Mouse (Mus musculus): ENCODE measurements around the gene Trappc6a. TPM values are rescaled to one million over a fixed set of nuclear protein-coding genes. Genes with fewer than 3 reads are reported as not detected.
"Not testable (repeated sequence)": the region's sequence is repeated elsewhere in the genome, so short reads cannot be mapped to it uniquely, and the experiment has no call there.

The Trappc6a gene
- polyA plus RNA-seq, 1 experiment from 2014 or later = 51.7 TPM

GRCm38 (mm10) chr7:19506969-19507611 lies 1.1 kb upstream of the Trappc6a start:
- Histone ChIP-seq H3K27ac (replicated peaks; ENCODE audit: low read depth, low read length) (peak overlapping the region; percentile 17; the same call in 1 of the 2 replicates), H3K36me3 (replicated peaks; ENCODE audit: control insufficient read depth, insufficient read depth, low read depth, low read length) (no peaks in the 10 kb centered on the region), H3K4me1 (ENCODE audit: control insufficient read depth, insufficient read depth, low read length) (no peaks in the 10 kb centered on the region; the same call in 1 of the 2 replicates), H3K4me2 (ENCODE audit: low read depth, low read length) (peak overlapping the region; percentile 96), H3K27me3 (ENCODE audit: control insufficient read depth, insufficient read depth, low read length) (no peaks in the 10 kb centered on the region), H3K4me3 (ENCODE audit: low read depth, low read length) (peak overlapping the region; percentile 77), H3K9me3 (replicated peaks; ENCODE audit: control insufficient read depth, low read length) (no peaks in the 10 kb centered on the region), H3K9ac (replicated peaks; ENCODE audit: low read length) (peak overlapping the region; percentile 77)
- DNase-seq (ENCODE audit: low spot score) (peak; percentile 78), ATAC-seq (replicated peaks; ENCODE audit: insufficient number of reproducible peaks, low FRiP score, low TSS enrichment, low read depth) (peak; percentile 42; the same call in 1 of the 2 replicates)
- WGBS = 1% methylated on average over 71 of the region's 71 CpGs

DNA sequence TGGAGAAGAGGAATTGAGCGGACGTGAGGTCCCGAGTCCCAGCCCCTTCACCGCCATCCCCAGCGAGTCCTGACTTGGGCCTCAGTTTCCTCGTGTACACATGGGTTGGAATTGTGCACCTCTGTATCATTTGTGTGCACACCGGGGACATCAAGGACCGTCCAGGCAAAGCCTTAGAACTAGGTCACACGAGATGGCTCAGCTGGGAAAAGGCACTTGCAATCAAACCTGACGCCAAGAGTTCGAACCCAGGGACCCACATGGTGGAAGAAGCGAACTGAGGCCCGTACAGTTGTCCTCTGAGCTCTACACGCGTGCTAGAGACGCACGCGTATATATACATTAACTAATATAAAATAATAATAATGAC lies 598 bp upstream of the Trappc6a start:
- peak overlapping the region; percentile 77 for H3K4me3 ChIP-seq (ENCODE audit: low read depth, low read length)
- no peaks in the 10 kb centered on the region for H3K36me3 ChIP-seq (replicated peaks; ENCODE audit: control insufficient read depth, insufficient read depth, low read depth, low read length)
- H3K9ac ChIP-seq (replicated peaks; ENCODE audit: low read length) = peak overlapping the region; percentile 77
- no peaks in the 10 kb centered on the region; the same call in 1 of the 2 replicates for H3K4me1 ChIP-seq (ENCODE audit: control insufficient read depth, insufficient read depth, low read length)
- H3K27me3 ChIP-seq (ENCODE audit: control insufficient read depth, insufficient read depth, low read length) = no peaks in the 10 kb centered on the region
- no peaks in the 10 kb centered on the region for H3K9me3 ChIP-seq (replicated peaks; ENCODE audit: control insufficient read depth, low read length)
- H3K4me2 ChIP-seq (ENCODE audit: low read depth, low read length) = peak overlapping the region; percentile 96
- 4% methylated on average over 18 of the region's 18 CpGs for WGBS
- ATAC-seq (replicated peaks; ENCODE audit: insufficient number of reproducible peaks, low FRiP score, low TSS enrichment, low read depth) (no peak), DNase-seq (ENCODE audit: low spot score) (no peak)
- peak overlapping the region; percentile 17; the same call in 1 of the 2 replicates for H3K27ac ChIP-seq (replicated peaks; ENCODE audit: low read depth, low read length)

DNA sequence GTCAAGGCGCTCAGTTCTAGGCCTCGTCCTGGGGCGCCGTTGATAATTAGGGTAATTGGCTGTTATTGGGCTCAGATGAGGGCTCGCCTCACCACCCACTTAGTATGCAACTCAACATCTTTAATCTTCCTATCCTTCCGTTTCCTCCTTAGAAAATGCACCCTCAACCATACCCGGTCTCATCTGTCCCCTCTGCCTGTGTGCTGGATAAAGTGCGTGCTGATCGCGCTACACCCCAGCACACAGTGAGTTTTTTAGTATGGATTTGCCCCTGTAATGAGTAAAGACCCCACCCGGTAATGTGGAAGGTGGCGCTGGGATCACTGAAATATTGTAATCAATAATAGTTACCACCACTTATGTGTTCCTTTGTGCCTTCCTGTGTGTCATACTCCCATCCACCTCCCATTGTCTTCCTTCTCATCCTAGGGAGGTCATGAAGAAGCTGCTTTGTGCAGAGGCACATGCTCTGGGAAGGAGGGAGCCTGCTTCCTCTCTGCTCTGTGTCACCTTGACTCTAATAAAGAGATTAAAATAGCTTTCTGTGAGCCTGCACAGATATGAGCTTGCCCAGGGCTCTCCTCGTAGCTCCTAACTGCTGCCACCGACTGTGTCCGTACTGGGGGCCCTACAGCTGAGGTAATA lies 851 bp downstream of the Trappc6a start:
- Histone ChIP-seq H3K4me2 (ENCODE audit: low read depth, low read length) (peak overlapping the region; percentile 96), H3K9ac (replicated peaks; ENCODE audit: low read length) (peak overlapping the region; percentile 87), H3K36me3 (replicated peaks; ENCODE audit: control insufficient read depth, insufficient read depth, low read depth, low read length) (no peaks in the 10 kb centered on the region), H3K4me1 (ENCODE audit: control insufficient read depth, insufficient read depth, low read length) (no peaks in the 10 kb centered on the region; the same call in 1 of the 2 replicates), H3K27ac (replicated peaks; ENCODE audit: low read depth, low read length) (no peak overlapping the region), H3K4me3 (ENCODE audit: low read depth, low read length) (peak overlapping the region; percentile 77), H3K27me3 (ENCODE audit: control insufficient read depth, insufficient read depth, low read length) (no peaks in the 10 kb centered on the region), H3K9me3 (replicated peaks; ENCODE audit: control insufficient read depth, low read length) (no peaks in the 10 kb centered on the region)
- 11% methylated on average over 15 of the region's 15 CpGs for WGBS
- peak; percentile 5 for ATAC-seq (replicated peaks; ENCODE audit: insufficient number of reproducible peaks, low FRiP score, low TSS enrichment, low read depth)
- no peak for DNase-seq (ENCODE audit: low spot score)

- 96% methylated on average over 7 of the region's 7 CpGs for WGBS
- no peaks in the 10 kb centered on the region for H3K9me3 ChIP-seq (replicated peaks; ENCODE audit: control insufficient read depth, low read length)
- no peaks in the 10 kb centered on the region for H3K27me3 ChIP-seq (ENCODE audit: control insufficient read depth, insufficient read depth, low read length)
- DNase-seq (ENCODE audit: low spot score) = no peak
- no peak for ATAC-seq (replicated peaks; ENCODE audit: insufficient number of reproducible peaks, low FRiP score, low TSS enrichment, low read depth)
- H3K27ac ChIP-seq (replicated peaks; ENCODE audit: low read depth, low read length) = no peak overlapping the region
- no peaks in the 10 kb centered on the region for H3K36me3 ChIP-seq (replicated peaks; ENCODE audit: control insufficient read depth, insufficient read depth, low read depth, low read length)
- no peak overlapping the region; the same call in 1 of the 2 replicates for H3K9ac ChIP-seq (replicated peaks; ENCODE audit: low read length)
- peak overlapping the region; percentile 96 for H3K4me2 ChIP-seq (ENCODE audit: low read depth, low read length)
- peak overlapping the region; percentile 77 for H3K4me3 ChIP-seq (ENCODE audit: low read depth, low read length)
- no peaks in the 10 kb centered on the region; the same call in 1 of the 2 replicates for H3K4me1 ChIP-seq (ENCODE audit: control insufficient read depth, insufficient read depth, low read length)
Measured at GRCm38 (mm10) chr7:19509786-19510185, 1.6 kb downstream of the Trappc6a start.

DNA sequence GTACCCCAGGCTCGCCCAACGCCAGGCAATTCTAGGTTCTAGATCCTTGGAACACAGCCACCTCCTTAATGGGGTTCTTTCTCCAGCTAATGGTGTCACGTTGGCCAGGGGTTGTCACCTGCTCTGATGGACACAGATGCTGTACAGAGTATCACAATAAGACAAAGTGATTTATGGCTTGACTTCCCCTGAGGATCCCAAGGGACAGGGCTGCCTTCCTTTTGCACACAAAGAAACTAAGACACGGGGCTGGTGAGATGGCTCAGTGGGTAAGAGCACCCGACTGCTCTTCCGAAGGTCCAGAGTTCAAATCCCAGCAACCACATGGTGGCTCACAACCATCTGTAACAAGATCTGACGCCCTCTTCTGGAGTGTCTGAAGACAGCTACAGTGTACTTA lies 3.7 kb downstream of the Trappc6a start:
- DNase-seq (ENCODE audit: low spot score); H3K27ac ChIP-seq (replicated peaks; ENCODE audit: low read depth, low read length); H3K4me3 ChIP-seq (ENCODE audit: low read depth, low read length); H3K27me3 ChIP-seq (ENCODE audit: control insufficient read depth, insufficient read depth, low read length); H3K9ac ChIP-seq (replicated peaks; ENCODE audit: low read length); H3K36me3 ChIP-seq (replicated peaks; ENCODE audit: control insufficient read depth, insufficient read depth, low read depth, low read length); H3K9me3 ChIP-seq (replicated peaks; ENCODE audit: control insufficient read depth, low read length); ATAC-seq (replicated peaks; ENCODE audit: insufficient number of reproducible peaks, low FRiP score, low TSS enrichment, low read depth); H3K4me2 ChIP-seq (ENCODE audit: low read depth, low read length); H3K4me1 ChIP-seq (ENCODE audit: control insufficient read depth, insufficient read depth, low read length): not testable (repeated sequence)
- 93% methylated on average over 6 of the region's 7 CpGs for whole genome bisulfite sequencing

DNA sequence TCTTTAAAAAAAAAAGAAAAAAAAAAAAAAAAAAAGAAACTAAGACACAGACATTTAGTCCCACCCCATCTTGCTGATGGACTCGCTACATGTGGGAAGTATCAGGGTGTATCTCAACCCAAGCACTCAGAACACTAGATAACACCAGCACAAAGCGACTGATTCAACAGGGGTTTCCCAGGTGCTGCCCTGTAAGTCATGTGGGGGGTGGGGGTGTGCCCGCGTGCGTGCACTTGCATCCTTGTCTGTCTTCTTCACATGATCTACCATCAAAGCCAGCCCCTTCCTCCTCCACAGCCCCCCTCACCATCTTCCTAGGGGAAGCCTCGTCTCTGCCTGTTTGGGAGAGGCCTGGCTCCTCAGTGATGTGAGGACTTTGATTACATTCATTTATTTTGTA lies 4.2 kb downstream of the Trappc6a start:
- Histone ChIP-seq H3K36me3 (replicated peaks; ENCODE audit: control insufficient read depth, insufficient read depth, low read depth, low read length) (no peaks in the 10 kb centered on the region), H3K9me3 (replicated peaks; ENCODE audit: control insufficient read depth, low read length) (no peaks in the 10 kb centered on the region), H3K4me3 (ENCODE audit: low read depth, low read length) (no peak overlapping the region), H3K27me3 (ENCODE audit: control insufficient read depth, insufficient read depth, low read length) (peaks cover 1% of the 10 kb centered on the region; the same call in 1 of the 2 replicates), H3K4me2 (ENCODE audit: low read depth, low read length) (no peak overlapping the region), H3K4me1 (ENCODE audit: control insufficient read depth, insufficient read depth, low read length) (no peaks in the 10 kb centered on the region; the same call in 1 of the 2 replicates), H3K27ac (replicated peaks; ENCODE audit: low read depth, low read length) (no peak overlapping the region), H3K9ac (replicated peaks; ENCODE audit: low read length) (no peak overlapping the region)
- no peak for DNase-seq (ENCODE audit: low spot score)
- 83% methylated on average over 6 of the region's 6 CpGs for WGBS
- ATAC-seq (replicated peaks; ENCODE audit: insufficient number of reproducible peaks, low FRiP score, low TSS enrichment, low read depth) = no peak

DNA sequence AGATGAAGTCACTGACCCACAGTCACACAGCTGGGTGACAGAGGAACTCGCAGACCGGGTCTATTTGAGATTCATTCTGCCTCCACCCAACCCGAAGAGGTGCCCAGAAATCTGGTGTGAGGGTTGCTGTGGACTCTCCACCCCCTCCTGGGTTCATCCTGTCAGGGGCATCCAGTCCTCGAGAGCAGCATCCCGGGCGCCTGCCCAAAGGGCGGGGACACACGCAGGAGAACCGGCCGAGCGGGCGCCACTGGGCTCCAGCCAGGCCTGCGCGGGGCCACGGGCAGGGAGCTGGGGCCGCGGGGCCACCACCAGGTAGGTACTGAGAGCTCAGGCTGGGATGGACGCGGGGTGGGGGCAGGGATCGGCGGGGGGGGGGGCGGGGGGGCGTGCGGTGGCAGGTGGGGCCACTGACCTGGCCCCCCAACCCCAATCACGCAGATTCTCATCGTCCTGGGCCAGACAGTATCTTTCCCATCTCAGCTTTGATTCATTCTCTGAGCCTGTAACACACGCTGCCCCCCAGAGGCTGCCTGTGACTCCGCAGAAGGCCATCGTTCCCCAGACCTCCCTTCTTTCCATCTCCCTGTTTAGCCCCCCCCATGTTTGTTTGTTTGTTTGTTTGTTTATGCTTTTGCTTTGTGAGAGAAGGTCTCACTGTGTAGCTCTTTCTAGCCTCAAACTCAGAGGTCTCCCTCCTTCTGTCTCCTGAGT lies 9.6 kb downstream of the Trappc6a start, which contains the start of gene Nkpd1:
Gene Nkpd1 (plus strand): TSS at position 187 of the 714 bp plus-strand sequence.
- Histone ChIP-seq H3K9ac (replicated peaks; ENCODE audit: low read length) (peak within 1 kb of the TSS; percentile 37), H3K4me3 (ENCODE audit: low read depth, low read length) (0 out of 2 replicates have a peak within 1 kb of the TSS, but pooled peaks have one; percentile 14), H3K4me2 (ENCODE audit: low read depth, low read length) (peak within 1 kb of the TSS; percentile 47), H3K36me3 (replicated peaks; ENCODE audit: control insufficient read depth, insufficient read depth, low read depth, low read length) (no peaks in the 10 kb centered on the region), H3K27ac (replicated peaks; ENCODE audit: low read depth, low read length) (no peak within 1 kb of the TSS), H3K9me3 (replicated peaks; ENCODE audit: control insufficient read depth, low read length) (no peaks in the 10 kb centered on the region), H3K27me3 (ENCODE audit: control insufficient read depth, insufficient read depth, low read length) (peaks cover 52% of the 10 kb centered on the region), H3K4me1 (ENCODE audit: control insufficient read depth, insufficient read depth, low read length) (no peaks in the 10 kb centered on the region; the same call in 1 of the 2 replicates)
- ATAC-seq (replicated peaks; ENCODE audit: insufficient number of reproducible peaks, low FRiP score, low TSS enrichment, low read depth) (no peak), DNase-seq (ENCODE audit: low spot score) (peak; percentile 43)
- WGBS = 6% methylated on average over 24 of the region's 29 CpGs
